Mouse (Mus musculus): ENCODE measurements around the gene Tle4. TPM values are rescaled to one million over a fixed set of nuclear protein-coding genes. Genes with fewer than 3 reads are reported as not detected.
A peak's percentile ranks its signal among the peaks of the same experiment; 100 is the strongest.

The Tle4 gene
- total RNA-seq, 1 experiment from 2014 or later = 20.5 TPM

GRCm38 (mm10) chr19:14424016-14424964 lies 173.6 kb downstream of the Tle4 start:
- no peak for ATAC-seq (replicated peaks; ENCODE audit: low read depth, poor library complexity, severe bottlenecking)

GRCm38 (mm10) chr19:14421691-14422090 lies 176.2 kb downstream of the Tle4 start:
- no peak for ATAC-seq (replicated peaks; ENCODE audit: low read depth, poor library complexity, severe bottlenecking)

GRCm38 (mm10) chr19:14419886-14420285 lies 178.0 kb downstream of the Tle4 start:
- ATAC-seq (replicated peaks; ENCODE audit: low read depth, poor library complexity, severe bottlenecking) = peak; percentile 58; the same call in 1 of the 2 replicates

- no peak for ATAC-seq (replicated peaks; ENCODE audit: low read depth, poor library complexity, severe bottlenecking)
Observed at GRCm38 (mm10) chr19:14416845-14417244, 181.0 kb downstream of the Tle4 start.

GRCm38 (mm10) chr19:14415996-14416395 lies 181.9 kb downstream of the Tle4 start:
- ATAC-seq (replicated peaks; ENCODE audit: low read depth, poor library complexity, severe bottlenecking) = no peak

- no peak for ATAC-seq (replicated peaks; ENCODE audit: low read depth, poor library complexity, severe bottlenecking)
Observed at GRCm38 (mm10) chr19:14414957-14415356, 182.9 kb downstream of the Tle4 start.

GRCm38 (mm10) chr19:14406603-14407002 lies 191.2 kb downstream of the Tle4 start:
- ATAC-seq (replicated peaks; ENCODE audit: low read depth, poor library complexity, severe bottlenecking) = no peak
